Mouse (Mus musculus) retina, postnatal 1 day (tissue): ENCODE data around the gene Rtbdn.

Experiments
- DNase-seq: peaks from one replicate; pipeline ENCODE4 v3.0.0-alpha.2; 2012

The Rtbdn gene

DNA sequence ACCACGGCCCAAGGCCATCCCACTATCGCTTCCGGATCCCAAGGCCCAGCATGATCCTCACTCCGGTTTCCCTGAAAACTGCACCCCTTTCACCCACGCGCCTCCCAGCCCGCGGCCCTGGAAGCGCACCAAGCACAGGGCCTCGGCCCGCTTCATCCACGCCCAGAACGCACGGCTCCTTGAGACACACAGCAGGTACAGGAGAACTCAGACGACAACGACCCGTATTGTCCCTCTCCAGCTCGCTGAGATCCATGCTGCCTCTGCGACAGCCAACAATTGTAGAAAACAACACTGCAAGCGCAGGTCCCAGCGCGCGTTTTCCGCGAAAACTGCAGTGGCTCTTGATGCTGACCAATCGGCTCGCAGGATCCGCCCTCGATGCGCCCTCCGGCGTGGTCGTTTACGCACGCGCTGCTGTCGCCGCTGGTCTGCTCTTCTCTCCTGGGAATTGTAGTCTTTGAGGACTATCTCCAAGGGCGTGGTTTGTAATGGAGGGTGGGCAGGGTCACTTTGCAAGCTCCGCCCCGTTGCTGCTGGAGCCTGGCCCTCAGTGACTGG is 19.0 kb downstream of the Rtbdn start:
- DNase-seq, result peak; percentile 98

GRCm38 (mm10) chr8:84966603-84967002 is 19.8 kb downstream of the Rtbdn start:
- DNase-seq, result no peak

GRCm38 (mm10) chr8:84967532-84968304 is 20.9 kb downstream of the Rtbdn start:
- DNase-seq, result no peak

DNA sequence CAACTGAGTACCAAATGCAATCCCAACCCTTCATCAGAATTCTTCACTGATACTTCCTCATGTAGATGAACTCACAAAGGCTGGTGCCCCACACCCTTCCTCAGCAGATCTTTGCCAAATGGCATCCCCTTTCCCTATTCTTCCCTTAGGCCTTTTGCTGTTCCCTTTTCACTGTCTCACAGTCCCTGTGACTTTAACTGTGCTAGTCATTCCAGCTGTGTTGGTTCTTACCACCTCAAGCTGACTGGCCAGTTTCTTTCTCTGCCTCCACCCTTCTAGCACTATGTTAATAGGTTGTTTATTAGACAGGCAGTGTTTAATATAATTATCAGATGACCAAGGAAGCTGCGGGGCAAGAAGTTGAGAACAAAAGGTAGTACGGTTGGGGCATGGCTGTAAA is 21.9 kb downstream of the Rtbdn start:
- DNase-seq, result peak; percentile 6

DNA sequence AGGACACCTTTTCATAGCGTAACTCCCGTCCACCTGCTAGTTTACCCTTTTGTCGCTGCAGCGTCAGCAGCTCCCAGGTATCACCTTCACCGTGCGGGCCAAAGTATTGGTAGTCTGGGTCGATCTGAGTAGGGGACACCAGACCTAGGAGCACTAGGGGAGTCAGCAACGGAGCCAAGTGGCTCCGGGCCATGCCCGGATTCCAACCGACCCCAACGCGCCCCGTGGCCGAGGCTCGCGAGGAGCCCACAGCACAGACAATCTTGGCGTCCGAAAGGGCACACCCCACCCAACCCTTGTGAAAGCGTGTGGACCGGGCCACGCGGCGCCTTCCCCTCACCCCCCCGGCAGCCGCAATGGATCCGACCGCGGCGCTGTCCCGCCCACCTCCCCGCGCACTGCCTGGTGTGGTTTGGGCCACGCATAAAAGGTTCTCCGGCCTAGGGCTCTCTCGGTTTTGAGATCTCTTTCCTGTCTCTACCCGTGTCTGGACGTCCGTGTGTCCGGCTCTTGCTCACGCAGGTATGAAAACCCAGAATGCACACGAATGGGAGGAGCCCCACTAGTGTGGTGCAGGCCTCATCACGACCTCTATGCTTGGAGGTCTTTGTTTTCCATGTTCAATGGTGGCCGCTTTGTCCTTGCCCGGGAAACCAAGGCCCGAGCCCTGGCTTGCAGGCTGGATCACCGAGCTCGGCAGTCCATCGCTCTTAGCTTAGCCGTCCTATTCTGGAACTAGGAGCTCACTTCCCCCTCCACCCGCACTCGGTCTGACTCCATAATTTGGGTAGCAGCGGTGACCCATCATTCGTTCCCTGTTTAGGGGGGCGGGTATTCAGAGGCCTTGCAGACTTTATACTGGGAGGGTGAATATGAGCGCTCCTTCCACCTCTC is 22.7 kb downstream of the Rtbdn start, which contains the start of the genes Gm49661, Prdx2 and Rnaseh2a:
TSS of gene Gm49661 (minus strand) at position 193 of the 894 bp plus-strand sequence.
TSS of gene Prdx2 (plus strand) at position 347 of the 894 bp plus-strand sequence.
TSS of gene Rnaseh2a (minus strand) at position 527 of the 894 bp plus-strand sequence.
- peak; percentile 90 for DNase-seq

GRCm38 (mm10) chr8:84970135-84970790 is 23.5 kb downstream of the Rtbdn start:
- no peak for DNase-seq

- DNase-seq, result no peak
Observed at GRCm38 (mm10) chr8:84970913-84971312, 24.1 kb downstream of the Rtbdn start.

DNA sequence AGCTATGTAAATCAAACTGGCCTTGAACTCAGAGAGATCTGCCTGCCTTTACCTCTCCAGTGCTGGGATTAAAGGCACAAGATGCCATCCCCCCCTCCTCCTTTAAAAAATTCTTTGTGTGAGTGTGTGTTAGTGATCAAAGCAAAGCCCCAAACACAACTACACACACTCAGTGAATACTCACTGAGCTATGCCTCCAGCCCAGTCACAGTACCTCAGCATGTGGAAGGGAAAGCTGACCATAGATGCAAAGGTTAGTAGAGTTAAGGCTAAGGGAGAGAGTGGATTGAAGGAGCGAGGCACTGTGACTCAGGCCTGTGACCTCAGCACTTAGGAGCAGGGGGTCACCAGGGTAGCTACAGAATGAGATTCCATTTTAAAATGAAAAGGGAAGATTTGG is 26.3 kb downstream of the Rtbdn start:
- DNase-seq, result no peak

- peak; percentile 84 for DNase-seq
Observed at GRCm38 (mm10) chr8:84973803-84974542, 27.2 kb downstream of the Rtbdn start.

- no peak for DNase-seq
Observed at GRCm38 (mm10) chr8:84974543-84975142, 27.9 kb downstream of the Rtbdn start.

GRCm38 (mm10) chr8:84975434-84975833 is 28.6 kb downstream of the Rtbdn start:
- peak; percentile 68 for DNase-seq

GRCm38 (mm10) chr8:84976031-84976762 is 29.4 kb downstream of the Rtbdn start:
- DNase-seq, result peak; percentile 96

DNA sequence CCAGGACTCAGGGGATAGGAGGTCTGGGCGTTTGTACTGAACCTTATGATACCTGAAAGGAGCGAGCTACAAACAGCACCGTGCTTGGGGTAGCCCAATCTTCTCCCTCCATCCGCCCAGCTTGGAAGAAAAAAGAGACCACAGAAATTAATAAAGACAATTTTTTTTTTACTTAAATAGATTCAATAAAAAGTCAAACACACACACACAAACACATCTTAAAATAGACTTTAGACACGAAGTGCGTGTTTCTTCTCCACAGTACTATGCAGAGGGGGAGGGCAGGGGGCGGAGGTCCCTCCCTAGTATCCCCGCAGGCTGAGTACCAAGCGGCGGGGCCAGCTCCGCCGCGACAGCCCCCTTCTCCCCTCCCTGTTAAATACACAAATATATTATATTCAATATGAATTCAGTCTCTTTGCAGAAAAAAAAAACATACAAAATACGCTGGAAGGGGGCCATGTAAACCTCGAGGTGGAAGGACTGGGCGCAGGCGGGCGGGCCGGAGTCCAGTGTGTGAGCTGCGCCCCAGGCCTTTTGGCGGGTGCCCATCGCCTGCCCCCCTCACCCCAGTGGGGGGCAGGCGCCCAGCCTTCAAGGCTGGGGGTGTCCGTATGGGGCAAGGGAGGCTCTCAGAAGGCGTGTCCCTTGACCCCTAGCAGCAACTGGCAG is 30.1 kb downstream of the Rtbdn start:
- DNase-seq, result no peak

- peak; percentile 63 for DNase-seq
Observed at GRCm38 (mm10) chr8:84977435-84978247, 30.9 kb downstream of the Rtbdn start.

DNA sequence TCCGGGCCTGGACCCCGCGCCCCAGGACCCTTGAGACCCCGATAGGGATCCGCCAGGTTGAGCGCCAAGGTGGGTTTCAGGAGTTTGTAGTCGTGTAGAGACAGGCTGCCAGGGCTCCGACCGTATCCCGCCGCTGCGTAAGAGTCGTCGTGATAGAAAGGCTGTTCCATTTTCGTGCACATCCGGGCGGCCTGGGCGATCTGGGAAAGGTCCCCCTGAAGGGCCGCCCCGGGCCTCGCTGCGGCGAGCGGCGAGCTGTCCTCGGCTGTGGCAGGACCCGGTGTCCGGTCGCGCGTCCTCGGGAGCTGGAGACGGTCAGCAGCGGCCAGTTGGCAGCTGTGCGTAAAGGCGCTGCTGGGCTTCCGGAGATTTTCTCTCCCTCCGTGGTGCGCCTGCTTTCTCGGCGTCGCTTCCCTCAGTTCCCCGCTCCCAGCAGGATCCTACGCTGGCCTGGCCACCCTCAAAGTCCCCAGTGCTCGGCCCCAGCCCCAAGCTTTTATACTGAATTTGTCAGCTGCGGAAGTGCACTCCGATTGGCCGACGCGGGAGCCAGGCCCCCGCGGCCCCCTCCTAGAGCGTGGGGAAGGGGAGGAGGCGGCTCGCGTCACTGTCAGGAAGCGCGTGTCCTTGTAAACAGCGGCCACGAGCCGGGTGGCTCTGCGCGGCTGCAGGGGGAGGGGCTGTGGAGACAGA is 31.6 kb downstream of the Rtbdn start, which contains the start of gene Junb:
TSS of gene Junb (minus strand) at position 471 of the 693 bp plus-strand sequence.
- DNase-seq, result peak; percentile 97

GRCm38 (mm10) chr8:84979599-84980421 is 33.0 kb downstream of the Rtbdn start:
- DNase-seq, result peak; percentile 96

DNA sequence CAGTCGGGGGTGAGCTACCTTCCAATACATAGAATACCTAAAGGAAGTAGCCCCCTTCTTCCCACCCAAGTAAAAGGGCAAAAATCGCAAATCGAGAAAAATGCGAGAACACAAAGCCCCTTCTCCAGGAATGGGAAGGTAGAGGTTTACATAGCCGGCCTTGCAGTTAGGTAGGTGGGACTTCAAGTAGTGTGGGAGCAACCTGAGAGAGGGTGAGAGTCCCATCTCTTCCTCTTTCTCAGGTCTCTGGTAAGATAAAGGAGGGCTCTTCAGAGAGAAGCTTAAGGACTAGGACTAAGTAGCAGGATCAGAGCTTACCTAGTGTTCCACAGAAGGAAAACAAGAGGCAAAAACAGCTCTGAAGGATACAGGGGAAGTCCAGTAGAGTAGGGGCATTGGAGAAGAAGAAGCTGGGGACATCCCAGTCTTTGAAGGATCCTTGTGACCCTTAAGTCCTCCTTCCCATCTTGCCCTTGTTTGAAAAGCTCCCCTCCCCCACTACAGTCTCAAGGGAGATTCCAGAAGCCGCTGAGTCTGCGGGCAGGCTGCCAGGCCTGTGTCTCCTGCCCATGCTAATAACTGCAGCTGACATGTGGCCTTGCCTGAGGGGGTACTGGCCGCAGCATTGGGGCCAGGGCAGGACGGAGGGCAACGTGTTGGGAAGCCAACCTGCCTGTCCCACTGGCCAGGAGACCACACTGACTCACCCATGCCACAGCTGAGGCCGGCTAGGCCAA is 34.0 kb downstream of the Rtbdn start:
- peak; percentile 86 for DNase-seq
